Mouse (Mus musculus) hindbrain, embryonic 11.5 days (tissue): ENCODE data around the gene Coro1c. TPM values are rescaled to one million over a fixed set of nuclear protein-coding genes. Genes with fewer than 3 reads are reported as not detected.
A peak's percentile ranks its signal among the peaks of the same experiment; 100 is the strongest.

Source experiments
- ATAC-seq: fragments of 200-750 bp; cut with Nextera tagmentation; 2 replicates; pipeline ENCODE4 v1.8.0; 2017; ENCODE audit warnings: mild to moderate bottlenecking, moderate TSS enrichment, moderate library complexity; ENCODE audit not compliant: low FRiP score
- DNase-seq: peaks from one replicate; pipeline ENCODE4 v3.0.0-alpha.2; 2015; ENCODE audit warnings: low spot score
- H3K27ac ChIP-seq: fragments of 300-500 bp; sonication (generic); 2 replicates; pipeline ENCODE4 v1.5.1; 2014; ENCODE audit warnings: mild to moderate bottlenecking, low read depth, low read length
- H3K27me3 ChIP-seq: fragments of 300-500 bp; sonication (generic); 2 replicates; pipeline ENCODE4 v1.6.1; 2014; ENCODE audit warnings: mild to moderate bottlenecking, low read length, moderate library complexity, mixed read lengths; ENCODE audit not compliant: control insufficient read depth, insufficient read depth
- H3K36me3 ChIP-seq: fragments of 300-500 bp; sonication (generic); 2 replicates; pipeline ENCODE4 v1.6.1; 2014; ENCODE audit warnings: mild to moderate bottlenecking, low read length, moderate library complexity, mixed read lengths; ENCODE audit not compliant: control insufficient read depth, insufficient read depth
- H3K4me1 ChIP-seq: fragments of 300-500 bp; sonication (generic); replicated peaks from 2 replicates; pipeline ENCODE4 v1.6.1; 2014; ENCODE audit warnings: low read length, mixed read lengths; ENCODE audit not compliant: control insufficient read depth, insufficient read depth
- H3K4me2 ChIP-seq: fragments of 300-500 bp; sonication (generic); replicated peaks from 2 replicates; pipeline ENCODE4 v1.6.1; 2014; ENCODE audit warnings: mild to moderate bottlenecking, low read depth, low read length
- H3K4me3 ChIP-seq: fragments of 300-500 bp; sonication (generic); 2 replicates; pipeline ENCODE4 v1.5.1; 2014; ENCODE audit warnings: low read depth, low read length
- H3K9ac ChIP-seq: fragments of 300-500 bp; sonication (generic); 2 replicates; pipeline ENCODE4 v1.6.1; 2014; ENCODE audit warnings: low read depth, low read length
- H3K9me3 ChIP-seq: fragments of 300-500 bp; sonication (generic); 2 replicates; pipeline ENCODE4 v1.6.1; 2016; ENCODE audit warnings: low read length; ENCODE audit not compliant: control insufficient read depth
- WGBS: fragments of 180-500 bp; shearing (Covaris S2); extraction: QIAGEN DNeasy Blood & Tissue Kit; methylation state at CpG from one replicate; pipeline ENCODE4 v1.1.7; 2014; 5-methylcytosine and 5-hydroxymethylcytosine counted together
- polyA plus RNA-seq: library from polyadenylated mRNA; unstranded; fragments of >200 nt; fragmentation: Nextera tagmentation; extraction: Ambion mirVana; gene quantifications from 2 replicates; pipeline ENCODE4 v1.2.1, GENCODE M21; 2014

The Coro1c gene
- polyA plus RNA-seq, 1 experiment from 2014 or later = 192 TPM

GRCm38 (mm10) chr5:113872936-113873912 lies 35.3 kb downstream of the Coro1c start:
- ATAC-seq = peak; percentile 86
- H3K36me3 ChIP-seq = no peaks in the 10 kb centered on the region
- peak overlapping the region; percentile 98 for H3K27ac ChIP-seq
- peaks cover 42% of the 10 kb centered on the region for H3K4me1 ChIP-seq
- 4% methylated on average over 13 of the region's 15 CpGs for WGBS
- peak; percentile 90 for DNase-seq
- peak overlapping the region; percentile 12 for H3K4me2 ChIP-seq
- H3K4me3 ChIP-seq = no peak overlapping the region
- H3K9ac ChIP-seq = peak overlapping the region; percentile 58
- H3K9me3 ChIP-seq = no peaks in the 10 kb centered on the region
- no peaks in the 10 kb centered on the region for H3K27me3 ChIP-seq

- Histone ChIP-seq H3K27me3 (no peaks in the 10 kb centered on the region), H3K4me2 (no peak overlapping the region), H3K4me1 (peaks cover 42% of the 10 kb centered on the region), H3K27ac (peak overlapping the region; percentile 98), H3K36me3 (no peaks in the 10 kb centered on the region), H3K9me3 (no peaks in the 10 kb centered on the region), H3K4me3 (no peak overlapping the region), H3K9ac (peak overlapping the region; percentile 12)
- DNase-seq (no peak), ATAC-seq (no peak)
- 66% methylated on average over 7 of the region's 7 CpGs for WGBS
Measured at GRCm38 (mm10) chr5:113871903-113872548, 36.5 kb downstream of the Coro1c start.

DNA sequence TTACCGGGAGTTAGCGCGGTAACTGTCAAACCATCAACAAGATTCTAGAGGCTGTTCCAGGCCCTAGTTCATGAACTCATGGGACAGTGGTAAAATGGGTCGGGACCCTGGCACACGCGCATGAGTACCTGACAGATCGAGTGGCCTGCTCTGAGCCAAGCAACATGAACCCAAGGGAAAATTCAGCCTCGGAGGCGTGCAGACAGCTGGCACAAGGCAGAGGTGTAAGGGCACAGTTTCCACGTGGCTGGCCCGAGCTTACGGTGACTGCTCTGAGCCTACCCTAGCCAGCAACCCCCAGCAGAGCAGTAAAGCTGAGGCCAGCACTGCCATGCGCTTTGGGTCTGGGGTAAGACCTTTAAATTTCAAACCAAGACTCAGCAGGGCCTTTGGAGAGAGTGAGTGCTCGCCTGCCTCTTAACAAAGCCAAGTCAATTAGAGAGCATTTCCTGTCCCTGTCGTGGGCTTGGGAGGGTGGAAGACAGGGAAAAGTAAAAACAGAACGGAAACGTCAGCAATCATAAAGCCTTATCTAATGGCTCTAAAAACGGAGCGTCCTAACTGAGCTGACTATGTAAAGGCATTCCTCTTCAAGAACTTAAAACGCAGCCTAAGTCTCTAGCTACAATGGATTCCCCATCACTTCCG lies 38.0 kb downstream of the Coro1c start:
- H3K9ac ChIP-seq = peak overlapping the region; percentile 34; the same call in 1 of the 2 replicates
- H3K9me3 ChIP-seq = no peaks in the 10 kb centered on the region
- DNase-seq (no peak), ATAC-seq (no peak)
- no peak overlapping the region for H3K4me3 ChIP-seq
- H3K4me1 ChIP-seq = peaks cover 42% of the 10 kb centered on the region
- 47% methylated on average over 21 of the region's 21 CpGs for WGBS
- no peaks in the 10 kb centered on the region for H3K36me3 ChIP-seq
- H3K27me3 ChIP-seq = no peaks in the 10 kb centered on the region
- H3K27ac ChIP-seq = peak overlapping the region; percentile 98
- no peak overlapping the region for H3K4me2 ChIP-seq

- H3K36me3 ChIP-seq = 0 out of 2 replicates have a peak, but pooled peaks cover 3% of the 10 kb centered on the region
- peaks cover 33% of the 10 kb centered on the region for H3K4me1 ChIP-seq
- ATAC-seq (no peak), DNase-seq (no peak)
- 72% methylated on average over 11 of the region's 11 CpGs for WGBS
- no peak overlapping the region for H3K4me2 ChIP-seq
- H3K4me3 ChIP-seq = no peak overlapping the region
- no peaks in the 10 kb centered on the region for H3K9me3 ChIP-seq
- no peak overlapping the region for H3K9ac ChIP-seq
- H3K27me3 ChIP-seq = no peaks in the 10 kb centered on the region
- 0 out of 2 replicates have a peak overlapping the region, but pooled peaks have one; percentile 27 for H3K27ac ChIP-seq
Measured at GRCm38 (mm10) chr5:113869132-113869531, 39.4 kb downstream of the Coro1c start.

DNA sequence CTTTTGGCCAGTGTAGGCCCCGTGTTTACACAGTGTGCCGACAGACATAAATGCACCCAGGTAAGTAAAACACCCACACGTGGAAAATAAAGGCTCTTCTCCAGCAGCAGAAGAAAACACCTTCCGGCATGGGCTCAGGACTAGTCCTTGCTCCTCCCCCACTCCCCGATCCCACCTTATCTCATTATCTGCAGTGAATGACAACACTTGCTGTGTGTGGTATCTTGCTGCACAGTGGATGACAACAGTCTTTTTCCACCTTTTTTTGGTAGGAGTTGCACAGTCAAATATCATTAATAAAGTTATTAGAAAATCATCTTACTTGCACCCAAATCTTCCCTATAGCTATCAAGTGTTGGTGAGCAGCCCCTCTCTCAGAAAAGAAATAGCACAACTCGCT lies 43.6 kb downstream of the Coro1c start:
- 95% methylated on average over 6 of the region's 6 CpGs for WGBS
- H3K9ac ChIP-seq = no peak overlapping the region
- no peaks in the 10 kb centered on the region for H3K27me3 ChIP-seq
- 0 out of 2 replicates have a peak, but pooled peaks cover 5% of the 10 kb centered on the region for H3K36me3 ChIP-seq
- ATAC-seq (no peak), DNase-seq (no peak)
- no peak overlapping the region for H3K27ac ChIP-seq
- no peaks in the 10 kb centered on the region for H3K9me3 ChIP-seq
- H3K4me3 ChIP-seq = no peak overlapping the region
- no peak overlapping the region for H3K4me2 ChIP-seq
- H3K4me1 ChIP-seq = no peaks in the 10 kb centered on the region; the same call in 1 of the 2 replicates

GRCm38 (mm10) chr5:113863994-113864393 lies 44.6 kb downstream of the Coro1c start:
- Histone ChIP-seq H3K9me3 (no peaks in the 10 kb centered on the region), H3K36me3 (0 out of 2 replicates have a peak, but pooled peaks cover 5% of the 10 kb centered on the region), H3K27me3 (no peaks in the 10 kb centered on the region), H3K4me3 (no peak overlapping the region), H3K4me1 (peaks cover 3% of the 10 kb centered on the region), H3K27ac (no peak overlapping the region), H3K4me2 (no peak overlapping the region), H3K9ac (no peak overlapping the region)
- 93% methylated on average over 12 of the region's 12 CpGs for WGBS
- DNase-seq = no peak
- no peak for ATAC-seq

- Histone ChIP-seq H3K9me3 (no peaks in the 10 kb centered on the region), H3K27ac (no peak overlapping the region), H3K9ac (no peak overlapping the region), H3K4me3 (no peak overlapping the region), H3K4me2 (no peak overlapping the region), H3K4me1 (peaks cover 3% of the 10 kb centered on the region; the same call in 1 of the 2 replicates), H3K27me3 (no peaks in the 10 kb centered on the region), H3K36me3 (0 out of 2 replicates have a peak, but pooled peaks cover 5% of the 10 kb centered on the region)
- WGBS = 88% methylated on average over 4 of the region's 4 CpGs
- ATAC-seq = no peak
- no peak for DNase-seq
Measured at GRCm38 (mm10) chr5:113862418-113862817, 46.1 kb downstream of the Coro1c start.

- 96% methylated on average over 8 of the region's 8 CpGs for WGBS
- ATAC-seq (no peak), DNase-seq (no peak)
- peaks cover 5% of the 10 kb centered on the region; the same call in 1 of the 2 replicates for H3K4me1 ChIP-seq
- no peak overlapping the region for H3K9ac ChIP-seq
- H3K36me3 ChIP-seq = 0 out of 2 replicates have a peak, but pooled peaks cover 5% of the 10 kb centered on the region
- H3K27me3 ChIP-seq = no peaks in the 10 kb centered on the region
- H3K4me3 ChIP-seq = no peak overlapping the region
- no peak overlapping the region for H3K27ac ChIP-seq
- no peaks in the 10 kb centered on the region for H3K9me3 ChIP-seq
- H3K4me2 ChIP-seq = no peak overlapping the region
Measured at GRCm38 (mm10) chr5:113861294-113861693, 47.3 kb downstream of the Coro1c start.
